Mouse (Mus musculus): ENCODE results near the gene Gm28778. TPM values are rescaled to one million over a fixed set of nuclear protein-coding genes. Genes with fewer than 3 reads are reported as not detected.
A peak's percentile ranks its signal among the peaks of the same experiment; 100 is the strongest.
"Not testable (repeated sequence)": the region's sequence is repeated elsewhere in the genome, so short reads cannot be mapped to it uniquely, and the experiment has no call there.

The Gm28778 gene
- polyA plus RNA-seq, 1 experiment from 2014 or later: not detected

- WGBS: 94% methylated on average over 5 of the region's 5 CpGs
- Histone ChIP-seq H3K9ac (no peak overlapping the region), H3K27me3 (no peaks in the 10 kb centered on the region), H3K4me3 (replicated peaks) (no peak overlapping the region), H3K27ac (replicated peaks) (no peak overlapping the region), H3K36me3 (peaks cover 3% of the 10 kb centered on the region), H3K4me2 (replicated peaks) (no peak overlapping the region), H3K9me3 (replicated peaks) (no peaks in the 10 kb centered on the region), H3K4me1 (no peaks in the 10 kb centered on the region)
- ATAC-seq (ENCODE audit: insufficient number of reproducible peaks, low FRiP score, low TSS enrichment, low read depth): no peak
These were observed 28.1 kb downstream of the Gm28778 start for GRCm38 (mm10) chr1:53324827-53325494.

- ATAC-seq (ENCODE audit: insufficient number of reproducible peaks, low FRiP score, low TSS enrichment, low read depth); H3K4me3 ChIP-seq (replicated peaks); H3K9me3 ChIP-seq (replicated peaks); H3K27me3 ChIP-seq; H3K27ac ChIP-seq (replicated peaks); H3K4me1 ChIP-seq; H3K36me3 ChIP-seq; H3K4me2 ChIP-seq (replicated peaks); H3K9ac ChIP-seq: not testable (repeated sequence)
- WGBS: 79% methylated on average over 5 of the region's 5 CpGs
These were observed 36.6 kb downstream of the Gm28778 start for GRCm38 (mm10) chr1:53333527-53333926.

GRCm38 (mm10) chr1:53335465-53335864, 38.6 kb downstream of the Gm28778 start:
- Histone ChIP-seq H3K36me3 (peaks cover 3% of the 10 kb centered on the region; the same call in 1 of the 2 replicates), H3K4me3 (replicated peaks) (no peak overlapping the region), H3K4me2 (replicated peaks) (no peak overlapping the region), H3K9me3 (replicated peaks) (no peaks in the 10 kb centered on the region), H3K9ac (no peak overlapping the region), H3K27me3 (no peaks in the 10 kb centered on the region), H3K27ac (replicated peaks) (no peak overlapping the region), H3K4me1 (no peaks in the 10 kb centered on the region)
- no peak for ATAC-seq (ENCODE audit: insufficient number of reproducible peaks, low FRiP score, low TSS enrichment, low read depth)

GRCm38 (mm10) chr1:53337403-53337802, 40.5 kb downstream of the Gm28778 start:
- 74% methylated on average over 2 of the region's 2 CpGs for whole genome bisulfite sequencing
- not testable (repeated sequence) for H3K4me1 ChIP-seq; H3K4me2 ChIP-seq (replicated peaks); H3K27me3 ChIP-seq; H3K4me3 ChIP-seq (replicated peaks); H3K27ac ChIP-seq (replicated peaks); H3K9me3 ChIP-seq (replicated peaks); H3K9ac ChIP-seq; ATAC-seq (ENCODE audit: insufficient number of reproducible peaks, low FRiP score, low TSS enrichment, low read depth)
- peaks cover 21% of the 10 kb centered on the region for H3K36me3 ChIP-seq

GRCm38 (mm10) chr1:53341071-53341470, 44.2 kb downstream of the Gm28778 start:
- no peak overlapping the region for H3K27ac ChIP-seq (replicated peaks)
- H3K4me2 ChIP-seq (replicated peaks): no peak overlapping the region
- 94% methylated on average over 2 of the region's 2 CpGs for WGBS
- no peaks in the 10 kb centered on the region for H3K27me3 ChIP-seq
- no peaks in the 10 kb centered on the region for H3K4me1 ChIP-seq
- H3K9ac ChIP-seq: no peak overlapping the region
- ATAC-seq (ENCODE audit: insufficient number of reproducible peaks, low FRiP score, low TSS enrichment, low read depth): no peak
- H3K9me3 ChIP-seq (replicated peaks): 0 out of 2 replicates have a peak, but pooled peaks cover 5% of the 10 kb centered on the region
- H3K4me3 ChIP-seq (replicated peaks): no peak overlapping the region
- H3K36me3 ChIP-seq: peaks cover 49% of the 10 kb centered on the region

GRCm38 (mm10) chr1:53352327-53353261, 55.7 kb downstream of the Gm28778 start, which contains the start of the genes Asdurf, Gm28551 and Asnsd1:
Gene Asdurf, minus strand, starts transcription at chr1:53352619.
Gene Gm28551, minus strand, starts transcription at chr1:53352667.
Gene Asnsd1, minus strand, starts transcription at chr1:53352752.
- H3K4me3 ChIP-seq (replicated peaks): peak within 1 kb of the TSS; percentile 89
- 0% methylated on average over 44 of the region's 44 CpGs for WGBS
- ATAC-seq (ENCODE audit: insufficient number of reproducible peaks, low FRiP score, low TSS enrichment, low read depth): peak; percentile 100
- peak within 1 kb of the TSS; percentile 49 for H3K4me2 ChIP-seq (replicated peaks)
- H3K4me1 ChIP-seq: 0 out of 2 replicates have a peak, but pooled peaks cover 3% of the 10 kb centered on the region
- no peaks in the 10 kb centered on the region for H3K27me3 ChIP-seq
- H3K9ac ChIP-seq: peak within 1 kb of the TSS; percentile 85
- H3K9me3 ChIP-seq (replicated peaks): no peaks in the 10 kb centered on the region
- peaks cover 15% of the 10 kb centered on the region for H3K36me3 ChIP-seq
- H3K27ac ChIP-seq (replicated peaks): peak within 1 kb of the TSS; percentile 90

GRCm38 (mm10) chr1:53358988-53359387, 62.1 kb downstream of the Gm28778 start:
- H3K9ac ChIP-seq: no peak overlapping the region
- H3K9me3 ChIP-seq (replicated peaks): no peaks in the 10 kb centered on the region
- H3K27me3 ChIP-seq: no peaks in the 10 kb centered on the region
- ATAC-seq (ENCODE audit: insufficient number of reproducible peaks, low FRiP score, low TSS enrichment, low read depth): no peak
- no peak overlapping the region for H3K4me2 ChIP-seq (replicated peaks)
- H3K4me3 ChIP-seq (replicated peaks): no peak overlapping the region
- no peak overlapping the region for H3K27ac ChIP-seq (replicated peaks)
- no peaks in the 10 kb centered on the region for H3K4me1 ChIP-seq
- no peaks in the 10 kb centered on the region for H3K36me3 ChIP-seq

Other genes with a start within 250 kb of the Gm28778 start
- gene Mstn, start 235.5 kb upstream of the Gm28778 start, polyA plus RNA-seq (2015; fragmentation: Nextera tagmentation; extraction: Ambion mirVana): 7.3 and 12.7 TPM in 2 replicates
- not detected in 2 replicates for gene 1700019A02Rik, start 109.5 kb upstream of the Gm28778 start, polyA plus RNA-seq (2015; fragmentation: Nextera tagmentation; extraction: Ambion mirVana)
- gene Pms1, start 93 bp upstream of the Gm28778 start, polyA plus RNA-seq (2015; fragmentation: Nextera tagmentation; extraction: Ambion mirVana): 15.2 and 18.7 TPM in 2 replicates
- gene Ormdl1, start within 50 bp of the Gm28778 start, polyA plus RNA-seq (2015; fragmentation: Nextera tagmentation; extraction: Ambion mirVana): 31.9 and 32.8 TPM in 2 replicates
- 17.4 and 19.1 TPM in 2 replicates for gene Osgepl1, start 16.5 kb downstream of the Gm28778 start, polyA plus RNA-seq (2015; fragmentation: Nextera tagmentation; extraction: Ambion mirVana)
- gene Asdurf, start 55.5 kb downstream of the Gm28778 start, polyA plus RNA-seq (2015; fragmentation: Nextera tagmentation; extraction: Ambion mirVana): 9.3 TPM in 1 of 2 replicates, not detected in the other
- gene Gm28551, start 55.6 kb downstream of the Gm28778 start, polyA plus RNA-seq (2015; fragmentation: Nextera tagmentation; extraction: Ambion mirVana): 0.52 and 0.67 TPM in 2 replicates
- 64.0 and 65.4 TPM in 2 replicates for gene Asnsd1, start 55.6 kb downstream of the Gm28778 start, polyA plus RNA-seq (2015; fragmentation: Nextera tagmentation; extraction: Ambion mirVana)

Measured in embryonic facial prominence, embryonic 15.5 days (tissue).